Mouse (Mus musculus) MN1 (cell line): ENCODE data around the gene Rab21.
A peak's percentile ranks its signal among the peaks of the same experiment; 100 is the strongest.

Experiments
- DNase-seq: peaks from one replicate; pipeline ENCODE4 v3.0.0-alpha.2; 2016; ENCODE audit warnings: low spot score

Rab21 gene

DNA sequence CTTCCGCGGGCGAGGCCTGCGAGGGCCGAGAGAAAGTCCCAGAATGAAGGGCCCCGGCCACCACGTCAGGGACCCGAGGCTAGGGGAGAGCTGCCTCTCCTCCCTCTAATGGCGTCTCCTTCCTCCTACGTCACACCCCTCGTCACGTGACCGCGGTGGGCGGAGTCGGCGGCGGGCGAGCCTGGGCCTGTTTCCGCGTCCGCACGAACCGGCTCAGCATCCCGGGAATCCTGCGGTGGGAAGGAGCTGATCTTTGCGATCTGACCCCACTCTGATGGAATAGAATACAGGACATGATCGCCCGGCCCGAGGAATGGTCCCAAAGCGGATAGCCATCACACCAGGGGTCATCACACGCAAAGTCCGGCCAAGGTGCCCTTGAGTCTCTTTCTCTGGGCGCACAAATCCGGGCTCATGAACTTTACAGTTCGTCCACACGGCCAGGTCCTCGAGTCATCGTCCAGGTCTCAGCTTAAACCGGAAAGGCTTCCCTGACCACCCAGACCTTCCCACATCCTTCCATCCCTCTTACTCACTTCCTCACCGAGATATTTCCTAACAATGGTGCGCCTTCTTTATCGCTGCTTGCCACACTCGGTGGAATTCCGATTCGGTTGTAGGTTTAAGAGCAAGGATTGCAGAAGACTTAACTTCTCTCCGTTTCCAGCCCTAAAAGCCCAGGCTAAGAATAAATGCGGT lies at the start of gene Rab21:
TSS of gene Rab21 (minus strand) at position 122 of the 699 bp plus-strand sequence.
- peak; percentile 99 for DNase-seq

DNA sequence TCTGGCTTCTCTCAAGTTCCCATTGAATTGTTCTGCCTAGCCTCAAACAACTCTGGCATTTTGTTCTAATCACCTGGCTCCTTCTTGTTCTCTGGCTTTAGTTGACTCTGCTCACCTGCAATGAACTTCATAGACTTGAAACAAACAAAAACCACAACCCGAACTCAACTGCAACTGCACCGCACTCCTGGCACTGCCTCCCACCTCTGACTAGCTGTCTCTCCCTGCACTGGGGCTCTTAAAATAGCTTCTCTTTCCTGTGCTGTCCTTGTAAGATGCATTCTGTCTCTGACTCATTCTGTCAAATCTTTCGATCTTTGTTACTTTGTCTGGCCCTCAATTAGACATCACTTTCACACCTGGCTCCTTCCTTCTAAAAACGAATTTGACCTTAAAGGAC lies 47.8 kb upstream of the Rab21 start:
- DNase-seq = no peak

DNA sequence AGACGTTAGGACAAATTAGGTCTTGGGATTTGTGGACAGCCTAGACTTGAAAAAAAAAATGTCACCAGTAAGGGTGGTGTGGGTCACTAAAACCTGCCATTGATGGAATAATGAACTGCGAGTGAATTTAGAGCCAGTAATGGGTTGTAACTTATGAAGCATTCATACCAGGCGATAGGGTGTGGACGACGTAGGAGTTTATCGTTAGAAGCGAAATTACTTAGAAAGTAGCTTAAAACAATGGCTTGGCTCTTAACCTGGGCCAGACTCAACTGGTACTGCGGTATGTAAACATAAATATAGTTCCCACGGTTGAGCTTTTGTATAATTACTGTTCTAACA lies 47.2 kb upstream of the Rab21 start:
- DNase-seq = no peak

DNA sequence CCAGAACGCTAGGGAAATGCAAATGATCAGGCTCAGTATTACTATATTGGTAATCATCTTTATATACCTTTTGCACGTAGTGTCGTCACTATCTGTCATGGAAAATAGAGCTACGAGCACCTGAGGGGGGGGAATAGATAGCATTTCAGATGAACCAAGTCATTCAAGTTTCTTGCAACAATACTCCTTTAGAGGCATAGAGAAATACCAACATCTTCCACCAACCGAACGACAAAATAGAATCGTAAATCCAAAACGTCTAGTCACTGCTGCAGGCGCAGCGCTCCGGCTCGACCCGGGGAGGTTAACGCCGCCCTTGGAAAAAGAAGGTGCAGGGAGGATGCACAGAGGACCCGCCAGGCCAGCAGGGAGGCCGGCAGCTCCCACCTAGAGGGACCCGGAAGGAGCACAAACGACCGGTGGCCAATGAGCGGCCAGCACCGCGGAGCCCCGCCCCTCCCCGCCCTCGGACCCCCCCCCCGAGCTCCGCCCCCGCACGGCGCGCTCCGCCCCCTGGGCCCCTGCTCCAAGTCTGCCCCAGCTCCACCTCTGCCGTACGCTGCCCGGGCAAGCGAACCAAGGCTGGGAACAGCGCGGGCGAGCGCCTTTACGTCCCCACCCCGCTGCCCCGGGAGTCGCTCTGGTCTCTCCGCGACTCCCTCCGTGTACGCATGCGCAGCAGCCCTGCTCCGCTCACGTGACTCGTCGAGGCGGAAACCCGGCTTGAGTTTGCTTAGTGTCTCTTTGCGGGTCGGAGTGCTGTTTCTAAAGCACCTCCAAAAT lies 46.6 kb upstream of the Rab21 start, which contains the start of gene Tmem19:
TSS of gene Tmem19 (minus strand) at position 662 of the 783 bp plus-strand sequence.
- peak; percentile 100 for DNase-seq

DNA sequence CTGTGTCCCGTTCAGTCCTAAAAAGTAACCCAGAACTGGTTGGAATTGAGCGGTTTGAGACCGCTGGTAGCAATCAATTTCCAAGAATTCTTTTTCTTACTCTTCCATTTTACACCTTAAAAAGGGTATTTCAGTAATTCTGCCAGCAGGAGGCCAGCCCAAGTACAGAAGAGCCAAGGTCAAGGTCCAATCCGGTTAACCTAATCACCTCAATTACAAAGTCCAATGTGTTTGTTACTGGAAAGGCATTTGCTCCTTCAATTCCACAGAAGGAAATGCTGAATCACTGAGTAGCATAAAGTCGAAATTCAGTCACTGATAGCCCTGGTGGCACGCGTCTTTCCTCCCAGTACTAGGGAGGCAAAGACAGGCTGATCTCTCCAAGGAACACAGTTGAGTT lies 43.7 kb upstream of the Rab21 start:
- DNase-seq = peak; percentile 33

DNA sequence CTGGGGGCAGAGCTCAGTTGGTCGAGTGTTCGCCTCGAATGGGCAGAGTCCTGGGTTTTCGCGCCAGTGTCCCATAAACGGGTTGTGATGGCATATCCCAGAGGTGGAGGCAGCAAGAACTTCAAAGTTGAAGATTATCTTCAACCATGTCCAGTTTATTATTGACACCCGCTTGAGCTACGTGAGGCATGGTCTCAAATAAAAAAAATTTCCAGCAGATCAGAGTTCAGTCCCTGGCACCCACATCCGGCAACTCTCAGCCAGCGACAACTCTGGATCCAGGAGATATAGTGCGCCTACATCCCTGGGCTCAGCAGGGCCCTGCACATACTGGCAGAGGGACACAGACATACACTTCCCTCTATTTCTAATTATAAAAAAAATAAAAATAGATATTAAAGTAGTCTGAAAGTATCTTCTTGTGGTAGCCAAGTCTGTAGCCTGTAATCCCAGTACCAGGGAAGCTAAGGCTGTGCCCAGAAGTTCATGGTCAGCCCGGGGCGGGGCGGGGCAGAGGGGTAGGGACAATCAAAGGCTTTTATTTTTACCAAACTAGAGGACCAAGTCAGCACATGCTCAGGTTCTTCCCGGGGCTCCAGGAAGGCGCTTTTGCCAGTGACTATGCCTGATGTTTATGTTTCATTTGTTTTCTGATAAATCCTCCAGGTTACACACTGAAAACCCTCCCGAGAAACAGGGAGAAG lies 43.0 kb upstream of the Rab21 start:
- no peak for DNase-seq

DNA sequence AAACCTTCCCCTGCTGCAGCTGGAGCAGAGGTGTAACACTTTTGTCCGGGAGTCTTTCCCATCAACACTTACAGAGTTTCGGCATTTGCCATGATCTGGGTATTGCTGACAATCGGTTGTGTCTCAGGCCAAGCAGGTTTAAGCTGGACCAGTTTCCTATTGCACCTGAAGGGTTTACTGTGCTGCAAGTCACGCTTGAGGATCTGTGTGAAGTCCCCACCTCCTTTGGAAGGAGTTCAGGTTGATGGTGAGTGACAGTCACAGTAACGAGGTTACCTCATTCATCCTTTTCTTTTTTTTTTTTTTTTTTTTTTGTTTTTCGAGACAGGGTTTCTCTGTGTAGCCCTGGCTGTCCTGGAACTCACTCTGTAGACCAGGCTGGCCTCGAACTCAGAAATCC lies 40.7 kb upstream of the Rab21 start:
- no peak for DNase-seq

DNA sequence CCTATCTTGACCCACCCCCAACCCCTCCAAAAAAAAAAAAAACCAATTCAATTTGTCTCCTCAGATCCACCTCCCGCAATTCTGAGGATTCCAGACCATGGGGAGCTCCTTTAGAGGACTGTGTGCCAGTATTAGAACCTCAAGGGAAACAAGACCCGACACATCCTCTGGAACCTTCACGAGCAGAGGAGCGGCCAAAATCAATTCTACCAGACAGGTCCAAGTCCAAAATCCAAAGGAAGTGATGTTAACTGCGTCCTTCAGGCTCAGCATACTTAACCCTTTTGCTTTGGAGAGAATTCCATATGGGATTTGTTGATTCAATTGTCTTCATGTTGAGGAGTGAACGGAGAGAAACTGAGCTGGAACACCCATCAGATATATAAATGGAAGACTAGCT lies 39.6 kb upstream of the Rab21 start:
- no peak for DNase-seq

DNA sequence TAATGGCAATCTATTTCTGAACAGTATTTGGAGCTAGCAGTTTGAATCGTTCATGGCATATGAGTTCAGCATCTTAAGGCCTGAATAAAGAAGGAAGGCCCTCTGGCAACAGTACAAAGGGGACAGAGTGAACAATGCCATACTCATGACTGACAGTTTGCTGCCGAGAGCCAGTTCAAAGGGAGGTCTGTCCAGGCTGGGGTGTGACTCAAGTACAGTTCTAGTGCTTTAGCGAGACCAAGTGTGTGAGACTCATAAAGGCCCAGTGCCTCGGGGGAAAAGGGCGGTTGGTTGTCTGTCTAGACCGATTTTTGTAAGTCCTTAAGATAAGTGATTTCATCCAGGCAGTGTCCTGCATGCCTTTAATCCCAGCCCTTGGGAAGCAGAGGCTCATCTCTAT lies 39.2 kb upstream of the Rab21 start:
- peak; percentile 18 for DNase-seq

DNA sequence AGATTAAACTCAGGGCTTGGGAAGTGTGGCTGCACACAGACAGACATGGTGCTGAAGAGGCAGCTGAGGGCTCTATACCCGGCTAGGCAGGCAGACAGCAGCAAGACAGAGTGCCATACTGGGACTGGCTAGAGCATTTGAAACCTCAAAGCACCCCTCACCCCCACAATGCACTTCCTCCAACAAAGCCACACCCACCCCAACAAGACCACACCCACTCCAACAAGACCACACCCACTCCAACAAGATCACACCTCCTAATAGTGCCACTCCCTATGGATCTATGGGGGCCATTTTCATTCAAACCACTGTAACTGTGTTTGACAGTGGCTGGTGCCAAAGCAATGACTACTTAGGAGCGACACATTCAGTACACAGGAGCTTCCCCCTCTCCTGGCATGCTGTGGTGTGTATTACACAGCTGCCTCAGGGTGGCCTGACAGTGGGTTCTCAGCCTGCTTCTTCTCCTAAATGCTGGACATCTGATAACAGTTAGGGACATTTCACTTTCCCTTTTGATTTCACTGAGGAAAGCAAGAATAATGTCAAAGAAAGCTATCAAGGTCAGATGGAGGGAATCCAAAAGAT lies 35.5 kb upstream of the Rab21 start:
- DNase-seq = no peak

DNA sequence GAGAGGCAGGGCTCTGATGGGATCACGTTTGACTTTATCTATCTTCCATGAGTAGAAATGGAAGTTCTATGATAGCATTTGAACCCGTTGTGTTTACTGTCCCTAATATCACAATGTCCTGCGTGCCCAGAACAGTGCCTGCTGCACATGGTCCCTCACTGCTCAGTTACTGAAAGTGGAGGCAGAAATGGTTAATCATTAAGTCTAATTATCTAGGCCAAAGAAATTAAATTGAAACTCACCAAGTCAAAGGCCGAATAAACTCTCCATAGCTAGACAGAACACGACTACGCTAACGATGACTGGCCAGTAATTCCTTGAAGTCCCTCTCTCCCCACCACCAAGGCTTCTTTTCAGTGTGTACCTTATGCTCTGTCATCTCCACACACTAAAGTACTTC lies 34.1 kb upstream of the Rab21 start:
- no peak for DNase-seq

DNA sequence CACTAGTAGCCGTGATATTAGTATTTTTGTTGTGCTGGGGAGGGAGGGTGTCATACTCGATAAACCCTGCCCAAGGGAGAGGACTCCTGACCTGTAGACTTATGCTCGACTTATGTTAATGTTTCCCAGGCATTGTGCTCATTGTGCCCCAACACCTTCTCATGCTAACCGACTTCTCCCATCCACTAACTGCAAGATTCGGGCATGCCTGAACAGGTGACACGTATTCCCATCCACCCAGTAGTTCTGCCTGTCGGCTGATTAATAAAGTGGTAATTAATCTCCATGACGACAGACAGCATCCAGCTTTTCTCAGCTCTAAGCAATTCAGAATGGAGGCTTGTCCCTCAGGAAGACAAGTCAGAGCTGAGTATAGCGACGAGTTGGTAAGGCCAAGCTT lies 33.6 kb upstream of the Rab21 start:
- no peak for DNase-seq

DNA sequence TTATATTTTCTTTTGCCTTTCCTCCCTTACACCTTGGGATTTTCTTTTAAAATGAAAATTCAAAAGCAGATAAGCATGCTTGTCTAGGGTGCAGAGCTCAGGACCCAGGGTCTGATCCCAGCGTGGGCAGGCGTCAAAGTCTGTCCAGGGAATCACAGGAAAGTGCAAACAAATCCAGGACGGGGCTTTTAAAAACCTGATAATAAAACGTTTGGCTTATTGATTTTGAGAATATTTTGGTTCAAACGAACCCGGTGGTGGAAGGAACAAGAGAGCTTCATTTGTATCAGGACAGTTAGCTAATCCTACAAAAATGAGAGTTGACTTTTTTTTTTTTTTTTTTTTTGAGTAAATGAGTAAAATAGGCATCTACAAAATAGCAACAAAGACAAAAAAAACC lies 32.7 kb upstream of the Rab21 start:
- no peak for DNase-seq

DNA sequence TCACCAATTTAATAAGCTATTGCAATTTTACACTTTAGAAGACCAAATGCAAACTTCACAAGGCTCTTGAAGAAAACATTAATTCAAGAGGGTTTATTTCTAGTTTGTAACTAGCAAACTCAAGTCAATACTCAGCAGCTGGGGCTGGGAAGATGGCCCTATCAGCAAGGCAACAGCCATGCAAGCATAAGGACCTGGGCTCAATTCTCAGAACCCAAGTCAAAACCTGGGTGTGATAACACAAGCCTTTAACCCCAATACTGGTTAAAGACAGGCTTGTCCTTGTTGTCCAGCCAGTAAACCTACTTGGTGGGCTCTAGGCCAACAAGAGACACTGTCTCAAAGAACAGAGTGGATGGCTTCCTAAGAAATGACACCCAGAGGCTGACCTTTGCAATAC lies 31.1 kb upstream of the Rab21 start:
- DNase-seq = no peak

DNA sequence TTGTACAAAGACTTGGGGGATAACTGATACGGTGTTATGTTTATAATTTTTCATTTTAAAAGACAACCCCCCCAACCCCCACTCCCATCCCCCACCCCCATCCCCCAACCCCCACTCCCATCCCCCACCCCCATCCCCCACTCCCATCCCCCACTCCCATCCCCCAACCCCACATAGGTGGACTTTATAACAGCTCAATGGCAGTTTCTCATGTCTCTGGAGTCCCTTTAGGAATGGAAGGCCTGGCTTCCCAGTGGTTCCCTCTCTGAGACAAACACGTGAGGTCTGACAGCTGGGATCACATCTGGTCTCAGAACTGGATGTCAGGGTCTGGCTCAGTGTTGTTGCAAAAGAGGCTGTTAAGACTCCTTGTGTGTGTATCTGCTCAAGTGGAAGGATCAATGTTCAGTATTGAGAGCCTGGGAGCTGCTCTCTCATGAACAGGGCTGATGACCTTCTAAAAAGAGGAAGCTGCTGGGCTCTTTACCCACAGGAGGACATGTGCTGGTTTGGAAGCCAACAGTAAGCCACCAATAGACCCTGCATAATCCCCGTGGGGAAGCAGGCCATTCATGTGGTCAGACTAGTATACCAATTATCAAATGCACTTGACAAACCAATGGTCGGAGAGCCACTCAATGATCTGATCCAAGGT lies 27.5 kb upstream of the Rab21 start:
- DNase-seq = no peak

DNA sequence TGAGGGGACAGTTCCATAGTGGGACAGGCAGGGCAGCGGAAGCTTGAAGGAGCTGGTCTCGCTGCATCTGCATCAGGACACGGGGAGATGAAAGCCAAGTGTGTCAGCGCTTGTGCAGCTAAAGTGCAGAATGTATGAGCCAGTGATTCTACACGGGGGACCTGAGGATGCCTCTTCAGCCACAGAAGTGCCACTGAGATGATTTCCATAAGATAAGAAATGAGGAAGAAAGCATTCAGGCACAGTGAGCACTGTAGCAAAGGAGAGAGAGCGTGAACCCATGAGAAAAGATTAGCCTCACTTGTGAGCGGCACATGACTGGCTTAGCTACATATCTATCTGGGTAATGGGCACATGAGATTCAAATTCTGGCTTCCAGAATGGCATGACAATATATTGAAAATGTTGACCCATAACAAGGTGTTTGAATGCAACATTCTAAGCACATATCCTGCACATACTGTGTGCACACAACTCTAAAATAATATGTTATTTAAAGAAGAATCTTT lies 24.5 kb upstream of the Rab21 start:
- no peak for DNase-seq

DNA sequence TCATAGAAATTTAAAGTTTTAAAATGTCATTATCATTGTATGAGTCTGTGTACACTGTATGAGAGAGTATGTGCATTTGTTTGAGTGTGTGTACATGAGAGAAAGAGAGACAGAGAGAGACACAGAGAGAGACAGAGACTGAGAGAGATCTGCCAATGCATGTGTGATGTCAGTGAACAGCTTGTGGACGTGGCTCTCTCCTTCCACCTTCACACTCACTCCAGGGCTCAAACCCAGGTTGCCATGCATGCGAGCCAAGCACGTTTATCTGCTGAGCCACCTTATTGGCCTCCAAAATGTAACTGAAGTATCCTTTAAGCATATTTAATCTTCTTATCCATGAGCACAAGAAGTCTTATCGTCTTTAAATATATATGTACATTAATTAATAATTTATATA lies 21.5 kb upstream of the Rab21 start:
- DNase-seq = no peak

DNA sequence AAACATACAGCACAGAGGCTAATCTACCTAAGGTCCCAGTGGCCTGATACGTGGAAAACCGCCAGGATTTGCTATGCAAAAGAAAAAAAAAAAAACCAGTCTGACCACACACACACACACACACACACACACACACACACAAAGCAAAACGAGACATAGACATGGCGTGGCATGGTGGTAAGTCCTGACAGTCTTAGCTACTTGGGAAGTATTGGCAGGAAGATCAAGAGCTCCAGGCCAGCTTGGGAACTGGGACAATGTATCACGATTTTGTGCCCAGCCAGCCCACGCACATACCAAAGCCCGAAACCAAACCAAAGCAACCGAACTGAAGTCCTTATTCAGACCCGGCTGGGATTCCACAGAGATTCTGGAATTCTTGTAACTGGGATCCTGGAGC lies 18.1 kb upstream of the Rab21 start:
- no peak for DNase-seq

DNA sequence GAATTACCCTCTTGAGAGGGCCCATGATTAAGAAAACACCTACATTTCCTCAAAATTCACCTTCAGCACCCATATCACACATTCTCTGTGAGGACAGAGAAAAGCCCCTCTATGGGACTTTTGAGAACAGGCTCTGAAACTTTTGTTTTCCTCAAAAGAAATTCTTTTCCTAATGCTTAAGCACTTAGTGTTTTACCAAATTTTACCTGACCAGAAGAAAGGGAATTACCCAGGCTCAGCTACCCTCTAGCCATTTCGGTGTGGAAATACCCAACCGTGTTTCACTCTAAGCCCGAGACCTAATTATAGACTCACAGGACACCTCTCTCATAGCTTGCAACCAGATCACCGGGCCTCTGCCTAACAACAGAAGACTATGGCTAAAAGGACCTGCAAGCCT lies 17.6 kb upstream of the Rab21 start:
- DNase-seq = no peak

DNA sequence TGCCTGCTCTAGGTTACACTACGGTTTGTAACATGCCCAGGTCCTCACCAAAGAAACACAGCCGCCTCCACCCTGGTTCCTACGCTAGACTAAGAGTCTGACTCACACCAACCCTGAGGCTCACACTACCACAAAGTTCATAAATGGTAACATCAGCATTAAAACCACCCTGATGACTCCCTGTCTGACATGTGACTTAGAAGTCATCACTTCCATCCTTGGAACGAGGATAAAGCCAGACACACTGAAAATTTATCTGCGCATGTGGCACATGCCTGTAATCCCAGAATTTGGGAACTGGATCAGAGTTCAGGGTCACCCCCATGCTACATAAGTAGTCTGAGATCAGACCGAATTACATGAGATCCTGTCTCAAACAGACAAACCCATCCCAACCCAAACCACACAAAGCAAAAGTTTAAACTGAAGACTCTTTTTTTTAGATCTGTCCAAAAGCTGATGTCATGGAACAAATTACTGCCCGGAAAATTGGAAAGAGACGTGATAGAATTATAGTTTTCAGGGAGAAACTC lies 17.1 kb upstream of the Rab21 start:
- DNase-seq = no peak

DNA sequence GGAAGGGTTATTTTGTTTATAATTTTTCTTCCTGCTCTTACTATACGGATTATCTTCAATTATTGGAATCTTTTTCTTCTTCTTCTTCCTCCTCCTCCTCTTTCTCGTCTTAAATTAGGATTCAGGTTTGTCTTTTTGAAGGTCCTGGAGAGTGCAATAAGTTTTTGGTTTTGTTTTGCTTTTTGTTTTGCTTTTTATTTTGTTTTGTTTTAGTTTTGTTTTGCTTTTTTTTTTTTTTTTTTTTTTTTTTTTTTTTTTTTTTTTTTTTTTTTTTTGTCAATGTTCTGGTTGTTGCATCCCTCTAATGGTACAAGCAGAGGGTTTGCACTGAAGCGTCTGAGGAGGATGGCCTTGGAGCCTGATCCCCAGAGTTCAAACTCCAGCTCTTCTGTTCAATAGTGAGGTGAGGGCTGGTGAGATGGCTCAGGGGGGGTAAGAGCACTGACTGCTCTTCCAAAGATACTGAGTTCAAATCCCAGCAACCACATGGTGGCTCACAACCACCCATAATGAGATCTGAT lies 13.7 kb upstream of the Rab21 start:
- no peak for DNase-seq

DNA sequence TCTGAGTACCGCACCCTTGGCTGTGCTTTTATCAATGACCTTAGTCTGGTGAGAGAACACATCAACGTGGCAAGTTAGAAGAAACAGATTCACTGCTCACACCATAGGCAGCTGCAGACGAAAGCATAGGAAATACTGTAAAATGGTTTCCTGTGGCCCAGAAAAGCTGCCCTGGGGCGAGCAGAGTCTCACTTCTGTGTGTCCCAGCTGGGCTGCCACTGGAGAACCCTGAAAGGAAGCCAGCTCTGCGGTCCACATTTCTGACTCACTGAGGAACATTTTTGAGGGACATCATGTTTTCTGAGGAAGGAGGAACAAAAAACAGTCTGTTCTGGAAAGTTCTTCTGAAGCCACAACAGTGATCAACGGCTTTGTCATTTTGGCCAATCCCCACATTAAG lies 13.1 kb upstream of the Rab21 start:
- no peak for DNase-seq
